In the genomic region with DNA sequence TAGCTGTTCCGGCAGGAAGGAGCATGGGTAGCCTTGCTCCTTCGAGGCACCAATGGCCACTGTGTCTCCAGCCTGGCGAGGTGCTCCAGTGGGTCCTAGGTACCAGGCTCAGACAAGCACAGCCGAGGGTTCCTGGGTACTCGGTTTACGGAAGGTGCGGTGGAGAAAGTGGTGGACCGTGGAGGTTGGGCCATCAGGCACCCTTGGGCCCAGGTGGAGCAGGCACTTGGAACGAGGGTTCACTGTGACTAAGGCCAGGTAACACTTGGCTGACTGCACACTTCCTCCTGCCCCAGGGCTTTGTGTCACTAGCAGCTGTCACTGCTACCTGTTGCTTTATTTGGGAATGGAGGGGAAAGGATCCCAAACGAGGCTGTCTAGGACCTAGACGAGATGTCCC, we compare ENCODE assay signal across 1 mouse cellular context.
TF ChIP-seq lines count a peak whose summit lies in the region.

No protein-coding gene starts in this region.

TF ChIP-seq in CH12.LX, 34 proteins besides CTCF, POLR2A, EP300 and RAD21 (continued from another document):
- TF ChIP-seq TBP (conservative IDR thresholded peaks at IDR 0.05; ENCODE audit: low read depth, low read length) (no peak), JUND (conservative IDR thresholded peaks at IDR 0.05; ENCODE audit: low read depth, low read length) (no peak)
